9 mouse cellular contexts compared by ENCODE assay signal in genomic region chr11:63392378-63392777, GRCm38 (mm10).
DNase-seq lines count a peak whose midpoint lies in the region; ATAC-seq and TF ChIP-seq lines count a peak whose summit lies in the region.
"Had no signal": no experiment of that assay in that cellular context is flagged by ENCODE, and none has a peak within 500 bp of the region (broad histone marks: within the 10 kb centered on the region; RNA-seq: fewer than 3 reads in every experiment).

No protein-coding gene starts in this region.

- in situ Hi-C loops in ES-E14 (cut with MboI; ENCODE audit: low sequenced_read_pairs in 2 of 2, unreplicated experiment in 2 of 2) = no loop called here

- intact Hi-C loops in left cerebral cortex, adult 2 months (cut with DNase I) = loop anchor here (5.0 to 10.0 kb wide), 3 partner anchors 130 to 648 kb away; no protein-coding TSS in a partner anchor

- H3K9ac ChIP-seq in ES-E14 (ENCODE audit: insufficient read depth, low read depth, low read length, poor library complexity, severe bottlenecking) = no peak overlapping the region

- no peak for TF ChIP-seq POLR2A in lung, adult 2 months (IDR thresholded peaks at IDR 0.05; ENCODE audit: borderline replicate concordance, extremely low read depth, low read depth, low read length)

- ATAC-seq in megakaryocyte progenitor cell, adult 5-6 weeks (replicated peaks; ENCODE audit: poor library complexity) = no peak
- ATAC-seq: forebrain, embryonic 16.5 days had no signal

- no peak overlapping the region for H3K27ac ChIP-seq in left cerebral cortex, adult 2 months
- H3K27ac ChIP-seq in ES-E14 (ENCODE audit: insufficient read depth, low read depth, low read length, poor library complexity, severe bottlenecking) = no peak overlapping the region

- peak; percentile 53 for TF ChIP-seq CTCF in left cerebral cortex, adult 2 months (IDR thresholded peaks at IDR 0.05)
- peak; percentile 38 for TF ChIP-seq CTCF in lung, adult 2 months (IDR thresholded peaks at IDR 0.05; ENCODE audit: insufficient read depth, low read length)

- peak in 1 of 2 experiments; percentile 14 for DNase-seq in left cerebral cortex, adult 2 months (ENCODE audit: extremely low spot score in 1 of 2, low spot score in 2 of 2)
- DNase-seq in left cerebral cortex, adult 8-10 months (ENCODE audit: low spot score in 2 of 2) = no peak
- DNase-seq in ES-E14 (ENCODE audit: low read depth, low spot score) = peak; percentile 47
- peak; percentile 35 for DNase-seq in brain, adult 2 months (ENCODE audit: low read depth, low spot score)
- DNase-seq in lung, adult 2 months = no peak
- DNase-seq in urinary bladder, adult 18-20 months (ENCODE audit: low spot score in 2 of 2) = no peak
- no peak for DNase-seq in testis, postnatal 14 days (ENCODE audit: low spot score)

- WGBS in lung, adult 2 months = 70% methylated on average over 3 of the region's 3 CpGs

- H3K36me3 ChIP-seq in ES-E14 (ENCODE audit: control insufficient read depth, insufficient read depth, low read length, poor library complexity, severe bottlenecking) = no peaks in the 10 kb centered on the region

- no peaks in the 10 kb centered on the region for H3K9me3 ChIP-seq in ES-E14 (ENCODE audit: control insufficient read depth, insufficient read depth, low read depth, low read length)

- H3K4me1 ChIP-seq in ES-E14 (ENCODE audit: control insufficient read depth in 2 of 2, insufficient read depth in 2 of 2, low read length in 2 of 2, poor library complexity in 1 of 2) = no peaks in the 10 kb centered on the region
- no peaks in the 10 kb centered on the region for H3K4me1 ChIP-seq in lung, adult 2 months (ENCODE audit: control insufficient read depth, insufficient read depth, low read length)

- no peak overlapping the region for H3K4me3 ChIP-seq in left cerebral cortex, adult 2 months
- H3K4me3 ChIP-seq in ES-E14 (ENCODE audit: insufficient read depth in 1 of 2, low read depth in 1 of 2, low read length in 2 of 2, poor library complexity in 1 of 2, severe bottlenecking in 1 of 2) = no peak overlapping the region
- no peak overlapping the region for H3K4me3 ChIP-seq in lung, adult 2 months (replicated peaks; ENCODE audit: extremely low read depth, low read depth, low read length)

TF ChIP-seq in ES-E14, 5 proteins besides CTCF, POLR2A, EP300 and RAD21:
- no peak for TF ChIP-seq MAFK (IDR thresholded peaks at IDR 0.05; ENCODE audit: insufficient read depth, low read depth, low read length)
- peak; percentile 73 for TF ChIP-seq ZC3H11A (IDR thresholded peaks at IDR 0.05; ENCODE audit: borderline replicate concordance, low read depth, low read length)

Comparison
In these comparisons a context has a peak if more than half of its experiments do, and no peak if none do; other contexts are left out.
1. DNase-seq: peak in ES-E14 (single experiment) and brain, adult 2 months (single experiment); none in left cerebral cortex, adult 8-10 months (0 of 2), lung, adult 2 months (single experiment), urinary bladder, adult 18-20 months (0 of 2) and testis, postnatal 14 days (single experiment).